Mouse (Mus musculus) cerebellum, adult 2 months (tissue): ENCODE results near the gene Csad.

Experiments used
- CTCF ChIP-seq: fragments of 200-500 bp; IDR thresholded peaks from 2 replicates; pipeline ENCODE4 v1.5.1; 2011; ENCODE audit warnings: low read depth, mild to moderate bottlenecking, control low read depth, low read length, moderate library complexity, borderline replicate concordance; ENCODE audit not compliant: insufficient read depth
- POLR2A ChIP-seq: fragments of 200-500 bp; IDR thresholded peaks from 2 replicates; pipeline ENCODE4 v1.6.1; 2011; ENCODE audit warnings: low read length, control low read depth, borderline replicate concordance; ENCODE audit not compliant: insufficient read depth

- TF ChIP-seq CTCF (no peak), POLR2A (no peak)
Observed at GRCm38 (mm10) chr15:102245461-102245881, 40.9 kb upstream of the Csad start.
